Mouse (Mus musculus) embryonic fibroblast, embryonic 13.5 days (primary cell): ENCODE results near the gene Ssr2. TPM values are rescaled to one million over a fixed set of nuclear protein-coding genes. Genes with fewer than 3 reads are reported as not detected.
"Not testable (repeated sequence)": the region's sequence is repeated elsewhere in the genome, so short reads cannot be mapped to it uniquely, and the experiment has no call there.

Experiments
- H3K27ac ChIP-seq: 2 replicates; pipeline ENCODE4 v1.5.1; 2012; ENCODE audit warnings: low read length, control low read depth, inconsistent platforms; ENCODE audit not compliant: insufficient read depth
- H3K4me1 ChIP-seq: 2 replicates; pipeline ENCODE4 v1.6.1; 2011; ENCODE audit warnings: low read length; ENCODE audit not compliant: control insufficient read depth, insufficient read depth
- H3K4me3 ChIP-seq: 2 replicates; pipeline ENCODE4 v1.5.1; 2011; ENCODE audit warnings: mild to moderate bottlenecking, control low read depth, low read length; ENCODE audit not compliant: insufficient read depth
- CTCF ChIP-seq: IDR thresholded peaks from 2 replicates; pipeline ENCODE4 v1.5.1; 2011; ENCODE audit warnings: mild to moderate bottlenecking, control low read depth, low read length, moderate library complexity, borderline replicate concordance; ENCODE audit not compliant: insufficient read depth
- POLR2A ChIP-seq: IDR thresholded peaks from 2 replicates; pipeline ENCODE4 v1.6.1; 2011; ENCODE audit warnings: low read depth, mild to moderate bottlenecking, control low read depth, low read length, moderate library complexity
- polyA plus RNA-seq: library from polyadenylated mRNA; stranded (reverse); fragments of >200 nt; gene quantifications from 2 replicates; pipeline ENCODE4 v1.2.4, GENCODE M21; 2011; ENCODE audit warnings: low read depth; ENCODE audit not compliant: missing spikeins, insufficient read length

Gene Ssr2
- polyA plus RNA-seq, 1 experiment, result 298 TPM

DNA sequence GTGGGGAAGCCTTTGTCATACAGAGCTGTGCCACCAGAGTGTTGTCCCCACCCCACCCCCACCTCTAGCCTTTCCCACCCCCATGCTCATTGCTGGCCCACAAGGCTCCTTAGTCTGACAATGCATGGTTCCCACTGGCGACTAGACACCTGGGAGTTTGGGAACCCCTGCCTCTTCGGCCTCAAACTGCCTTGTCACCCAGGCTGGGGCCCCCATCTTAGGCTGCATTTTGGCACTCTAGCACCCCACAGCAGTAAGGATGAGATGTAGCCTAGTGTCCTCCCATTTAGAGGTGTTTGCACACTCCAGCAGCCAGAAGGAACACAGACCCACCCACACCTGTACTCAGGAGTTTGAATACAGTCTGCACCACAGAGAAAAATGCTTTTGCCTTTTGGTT lies 1.9 kb upstream of the Ssr2 start:
- Histone ChIP-seq H3K4me1 (no peaks in the 10 kb centered on the region), H3K27ac (no peak overlapping the region), H3K4me3 (no peak overlapping the region)
- TF ChIP-seq CTCF (no peak), POLR2A (no peak)

DNA sequence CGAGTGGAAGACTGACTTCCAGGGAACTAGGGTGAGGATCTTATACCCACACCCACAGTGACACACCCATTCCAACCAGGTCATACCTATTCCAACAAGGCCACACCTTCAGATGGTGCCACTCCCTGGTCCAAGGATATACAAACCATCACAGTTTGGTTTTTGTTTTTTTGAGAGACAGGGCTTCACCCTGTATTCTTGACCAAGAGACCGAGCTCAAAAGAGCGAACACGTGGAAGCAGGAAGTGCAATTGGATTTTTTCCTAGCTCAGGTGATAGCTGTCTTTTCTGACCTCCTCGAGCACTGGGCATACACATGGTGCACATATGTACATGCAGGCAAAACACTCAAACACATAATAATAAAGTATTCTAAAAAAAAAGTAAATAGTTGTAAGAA lies 2.2 kb downstream of the Ssr2 start:
- H3K27ac ChIP-seq, H3K4me3 ChIP-seq, H3K4me1 ChIP-seq: not testable (repeated sequence)

DNA sequence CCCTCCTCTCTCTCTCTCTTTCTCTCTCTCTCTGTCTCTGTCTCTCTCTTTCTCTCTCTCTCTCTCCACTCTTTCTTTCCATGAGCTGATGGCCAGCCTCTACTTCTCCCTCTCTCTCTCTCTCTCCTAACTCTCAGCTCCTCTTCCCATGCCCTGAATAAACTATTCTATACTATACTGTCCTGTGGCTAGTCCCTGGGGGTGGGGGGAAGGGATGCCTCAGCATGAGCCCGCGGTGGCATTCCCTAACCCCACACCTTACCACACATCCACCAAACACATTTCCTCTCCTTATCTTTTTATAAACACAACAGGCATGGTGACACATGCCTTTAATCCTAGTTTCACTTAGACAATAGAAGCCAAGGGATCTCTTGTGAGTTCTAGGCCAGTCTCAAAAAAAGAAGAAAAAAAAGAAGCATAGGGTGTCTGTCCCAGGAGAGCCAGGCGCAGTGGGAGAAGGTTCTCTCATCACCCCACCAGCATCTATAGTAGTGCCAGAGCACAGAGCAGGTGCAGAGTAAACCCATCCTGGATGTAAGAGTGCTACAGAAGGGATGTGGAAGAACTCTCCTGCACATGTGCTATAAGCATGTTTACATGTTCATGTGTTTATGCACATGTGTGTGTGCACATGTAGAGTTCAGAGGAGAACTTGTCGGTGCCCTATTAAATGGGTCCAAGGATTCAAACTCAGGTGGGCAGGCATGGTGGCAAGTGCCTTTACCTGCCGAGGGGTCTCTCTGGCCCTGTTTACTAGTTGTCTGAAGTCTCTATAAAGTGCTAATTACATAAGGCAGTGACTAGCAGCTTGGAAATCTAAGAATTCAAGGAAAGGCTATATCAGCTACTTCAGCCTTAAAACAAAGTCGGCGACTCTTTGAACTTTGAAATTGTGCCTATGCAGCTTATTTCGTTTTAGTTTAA lies 3.1 kb downstream of the Ssr2 start:
- TF ChIP-seq CTCF (no peak), POLR2A (no peak)
- H3K27ac ChIP-seq, result no peak overlapping the region

DNA sequence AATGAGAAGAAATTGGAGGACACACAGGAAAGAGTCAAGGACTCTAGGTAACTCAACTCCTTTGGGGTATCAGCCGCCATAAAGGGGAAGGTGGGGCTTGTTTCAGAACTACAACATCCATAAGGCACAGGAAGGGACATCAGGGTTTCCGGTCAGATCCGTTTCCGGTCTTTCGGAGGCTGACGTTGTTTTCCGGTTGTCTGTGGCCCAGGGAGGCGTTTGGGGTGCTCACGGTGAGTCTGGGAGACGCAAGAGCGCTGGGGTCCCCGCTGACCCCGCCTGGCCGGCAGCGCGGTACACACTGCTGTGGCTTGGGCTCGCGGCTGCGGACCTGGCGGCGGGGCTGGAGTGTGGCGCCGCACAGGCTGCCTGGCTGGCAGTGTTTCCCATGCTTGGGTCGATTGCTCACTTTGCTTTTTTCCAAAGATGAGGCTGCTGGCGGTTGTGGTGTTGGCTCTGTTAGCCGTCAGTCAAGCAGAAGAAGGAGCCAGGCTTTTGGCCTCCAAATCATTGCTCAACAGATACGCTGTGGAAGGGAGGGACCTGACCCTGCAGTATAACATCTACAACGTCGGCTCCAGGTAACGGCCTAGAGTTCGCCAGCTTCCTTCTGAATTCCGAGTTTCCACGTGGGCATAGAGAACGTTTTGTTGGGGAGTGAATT lies 3.9 kb downstream of the Ssr2 start:
- Histone ChIP-seq H3K4me3 (peak overlapping the region; percentile 98), H3K27ac (no peak overlapping the region), H3K4me1 (0 out of 2 replicates have a peak, but pooled peaks cover 3% of the 10 kb centered on the region)
- TF ChIP-seq POLR2A (peak; percentile 85), CTCF (no peak)

More for the DNA sequence above, 3.1 kb downstream of the Ssr2 start:
- 0 out of 2 replicates have a peak, but pooled peaks cover 3% of the 10 kb centered on the region for H3K4me1 ChIP-seq
- peak overlapping the region; percentile 98 for H3K4me3 ChIP-seq

DNA sequence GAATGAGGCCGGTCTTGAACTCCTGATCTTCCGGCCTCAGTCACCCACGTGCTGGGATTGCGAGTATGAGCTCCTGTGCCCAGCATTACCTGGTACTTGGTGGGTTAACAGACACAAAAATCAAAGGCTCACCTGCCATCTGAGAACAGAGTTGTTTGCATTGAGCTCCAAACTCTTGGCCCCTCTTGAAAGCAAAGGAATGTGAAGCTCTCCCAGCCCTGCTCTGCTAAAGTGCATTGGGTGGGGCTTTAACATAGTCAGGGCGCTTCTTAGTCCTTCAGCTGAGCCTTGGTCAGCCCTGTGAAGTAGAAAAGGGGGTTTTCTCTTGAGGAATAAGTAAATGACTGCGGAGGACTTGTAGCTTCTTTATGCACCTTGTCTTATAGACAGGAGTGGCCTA lies 10.1 kb downstream of the Ssr2 start:
- Histone ChIP-seq H3K4me3 (no peak overlapping the region), H3K4me1 (0 out of 2 replicates have a peak, but pooled peaks cover 3% of the 10 kb centered on the region), H3K27ac (no peak overlapping the region)
- TF ChIP-seq CTCF (no peak), POLR2A (no peak)

DNA sequence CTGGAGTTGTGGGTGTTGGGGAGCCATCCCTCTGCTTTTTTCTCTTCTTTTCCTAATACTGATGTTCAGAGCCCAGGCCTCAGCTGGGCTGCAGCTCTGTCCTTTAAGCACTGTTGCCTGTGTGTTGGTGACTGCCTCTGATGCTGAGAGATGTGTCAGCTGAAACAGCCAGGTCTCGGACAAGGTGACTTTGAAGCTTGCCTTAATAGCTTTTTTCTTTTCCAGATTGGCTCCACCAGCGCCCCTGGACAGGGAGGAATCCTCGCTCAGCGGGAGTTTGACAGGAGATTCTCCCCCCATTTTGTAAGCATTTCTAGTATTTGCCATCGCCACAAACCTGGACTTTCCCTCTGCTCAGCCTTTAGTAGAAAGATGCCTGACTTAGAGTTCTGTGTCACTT lies 11.0 kb downstream of the Ssr2 start:
- Histone ChIP-seq H3K4me1 (no peaks in the 10 kb centered on the region), H3K4me3 (no peak overlapping the region), H3K27ac (no peak overlapping the region)
- no peak for TF ChIP-seq CTCF
- TF ChIP-seq POLR2A, result no peak

DNA sequence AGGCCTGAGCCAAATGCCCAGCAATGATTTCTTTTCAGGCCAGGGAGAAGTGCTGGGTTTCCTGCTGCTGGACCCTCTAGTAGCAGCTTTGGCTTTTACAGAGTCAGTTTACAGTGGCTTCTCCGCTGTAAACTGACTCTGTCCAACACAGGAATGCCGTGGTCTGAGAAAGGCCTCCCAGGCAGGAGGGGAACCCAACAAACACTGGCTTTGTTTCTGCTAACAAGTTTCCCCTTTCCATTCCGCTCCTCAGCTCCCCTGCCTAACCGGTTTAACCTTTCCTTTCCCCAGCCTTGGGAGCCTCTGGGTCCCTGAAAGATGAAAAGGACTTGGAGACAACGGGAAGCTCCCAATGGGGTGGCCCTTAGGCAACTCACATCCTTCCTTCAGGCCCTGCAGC lies 14.6 kb downstream of the Ssr2 start:
- no peak overlapping the region for H3K4me3 ChIP-seq
- TF ChIP-seq CTCF, result no peak
- no peak for TF ChIP-seq POLR2A
- no peak overlapping the region for H3K27ac ChIP-seq
- peaks cover 12% of the 10 kb centered on the region for H3K4me1 ChIP-seq

DNA sequence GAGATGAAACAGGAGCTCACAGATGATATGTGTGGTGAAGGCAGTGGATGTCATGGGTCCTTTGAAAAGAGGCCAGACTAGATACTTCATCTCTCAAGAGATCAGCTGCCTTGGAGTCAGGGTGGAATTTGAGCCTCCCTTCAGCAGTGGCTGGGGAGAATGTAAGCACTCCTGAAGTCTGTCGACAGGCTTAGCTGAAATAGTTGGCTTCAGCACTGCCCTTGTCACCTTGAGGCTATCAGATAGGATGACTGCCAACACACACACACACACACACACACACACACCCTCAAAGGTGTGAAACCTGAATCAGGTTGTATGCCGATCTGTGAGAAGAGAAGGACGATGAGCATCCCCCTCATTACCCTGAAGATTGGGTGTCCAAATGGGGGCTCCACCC lies 15.4 kb downstream of the Ssr2 start:
- Histone ChIP-seq H3K27ac (no peak overlapping the region), H3K4me3 (no peak overlapping the region), H3K4me1 (peaks cover 14% of the 10 kb centered on the region)
- no peak for TF ChIP-seq CTCF

DNA sequence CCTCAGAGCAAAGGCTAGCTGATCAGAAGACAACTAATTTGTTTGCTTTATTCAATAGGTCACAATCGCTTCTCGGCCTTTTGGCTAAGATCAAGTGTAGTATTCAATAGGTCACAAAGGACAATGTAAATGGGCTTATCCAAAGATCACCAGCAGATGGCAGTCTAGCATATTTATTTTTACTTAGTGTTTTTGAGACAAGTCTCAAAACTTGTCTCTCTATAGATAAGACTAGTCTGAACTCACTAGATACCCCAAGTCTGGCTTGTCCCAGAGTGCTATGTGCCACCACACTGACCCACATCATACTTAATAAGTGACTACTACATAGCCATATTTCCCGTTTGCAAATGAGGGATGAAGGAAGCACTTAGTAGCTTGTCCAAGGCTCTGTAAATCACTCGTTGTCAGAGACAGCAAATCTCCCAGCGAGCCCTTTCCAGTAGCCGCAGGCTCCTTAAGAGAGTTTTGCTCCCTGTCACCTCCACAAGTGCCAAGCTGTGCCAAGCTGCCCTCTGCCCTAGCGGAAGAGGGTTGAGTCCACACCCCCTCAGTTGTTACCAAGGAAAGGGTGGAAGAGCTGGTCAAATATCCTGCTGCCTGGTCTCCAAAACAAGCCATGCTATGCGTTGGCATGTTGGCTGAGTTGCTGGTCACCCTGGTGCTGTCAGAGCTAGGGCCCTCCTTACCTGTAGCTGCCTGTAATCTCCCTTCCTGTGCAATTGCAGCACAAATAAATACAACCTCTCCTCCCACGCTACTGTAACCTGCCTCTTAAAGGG lies 16.5 kb downstream of the Ssr2 start:
- H3K27ac ChIP-seq, result peak overlapping the region; percentile 73

More for the DNA sequence above, 16.5 kb downstream of the Ssr2 start:
- Histone ChIP-seq H3K4me3 (no peak overlapping the region), H3K4me1 (peaks cover 14% of the 10 kb centered on the region)
- TF ChIP-seq CTCF (no peak), POLR2A (no peak)
